Mouse (Mus musculus): ENCODE results near the gene Lcn12. TPM values are rescaled to one million over a fixed set of nuclear protein-coding genes. Genes with fewer than 3 reads are reported as not detected.

The Lcn12 gene
- total RNA-seq, 2 experiments from 2014 or later = not detected

- ATAC-seq (replicated peaks; ENCODE audit: low FRiP score, poor library complexity, severe bottlenecking) = no peak
Measured at GRCm38 (mm10) chr2:25465816-25466635, 27.7 kb downstream of the Lcn12 start.

- no peak for ATAC-seq (replicated peaks; ENCODE audit: low FRiP score, poor library complexity, severe bottlenecking)
Measured at GRCm38 (mm10) chr2:25465256-25465655, 28.5 kb downstream of the Lcn12 start.

GRCm38 (mm10) chr2:25463630-25464029 lies 30.1 kb downstream of the Lcn12 start:
- no peak for ATAC-seq (replicated peaks; ENCODE audit: low FRiP score, poor library complexity, severe bottlenecking)

- no peak for ATAC-seq (replicated peaks; ENCODE audit: low FRiP score, poor library complexity, severe bottlenecking)
Measured at GRCm38 (mm10) chr2:25461407-25461806, 32.3 kb downstream of the Lcn12 start.

GRCm38 (mm10) chr2:25460551-25461309 lies 33.0 kb downstream of the Lcn12 start, which contains the start of gene Paxx:
Gene Paxx, minus strand, starts transcription at chr2:25461094.
- peak; percentile 82 for ATAC-seq (replicated peaks; ENCODE audit: low FRiP score, poor library complexity, severe bottlenecking)

GRCm38 (mm10) chr2:25460135-25460534 lies 33.6 kb downstream of the Lcn12 start:
- 0 out of 2 replicates have a peak, but pooled peaks have one; percentile 1 for ATAC-seq (replicated peaks; ENCODE audit: low FRiP score, poor library complexity, severe bottlenecking)

- ATAC-seq (replicated peaks; ENCODE audit: low FRiP score, poor library complexity, severe bottlenecking) = no peak
Measured at GRCm38 (mm10) chr2:25458911-25459310, 34.8 kb downstream of the Lcn12 start.

- ATAC-seq (replicated peaks; ENCODE audit: low FRiP score, poor library complexity, severe bottlenecking) = no peak
Measured at GRCm38 (mm10) chr2:25457022-25457896, 36.5 kb downstream of the Lcn12 start.

GRCm38 (mm10) chr2:25456205-25456953 lies 37.3 kb downstream of the Lcn12 start, which contains the start of gene Clic3:
Gene Clic3, plus strand, starts transcription at chr2:25456838.
- ATAC-seq (replicated peaks; ENCODE audit: low FRiP score, poor library complexity, severe bottlenecking) = no peak

GRCm38 (mm10) chr2:25452951-25453350 lies 40.8 kb downstream of the Lcn12 start:
- ATAC-seq (replicated peaks; ENCODE audit: low FRiP score, poor library complexity, severe bottlenecking) = no peak

GRCm38 (mm10) chr2:25450853-25451647 lies 42.7 kb downstream of the Lcn12 start:
- ATAC-seq (replicated peaks; ENCODE audit: low FRiP score, poor library complexity, severe bottlenecking) = no peak

GRCm38 (mm10) chr2:25442682-25443081 lies 51.0 kb downstream of the Lcn12 start:
- no peak for ATAC-seq (replicated peaks; ENCODE audit: low FRiP score, poor library complexity, severe bottlenecking)

GRCm38 (mm10) chr2:25441067-25441466 lies 52.6 kb downstream of the Lcn12 start:
- ATAC-seq (replicated peaks; ENCODE audit: low FRiP score, poor library complexity, severe bottlenecking) = no peak

Other genes starting within 250 kb of the Lcn12 start
Only the 30 nearest of the 37 such genes appear.
- not detected in 2 replicates for gene Tmem210, start 205.8 kb downstream of the Lcn12 start, total RNA-seq (2015; ENCODE audit: low replicate concordance)
- not detected in 2 replicates for gene Tmem210, start 205.8 kb downstream of the Lcn12 start, total RNA-seq (2017; ENCODE audit: low replicate concordance)
- not detected in 2 replicates for gene Lrrc26, start 204.0 kb downstream of the Lcn12 start, total RNA-seq (2015; ENCODE audit: low replicate concordance)
- not detected in 2 replicates for gene Lrrc26, start 204.0 kb downstream of the Lcn12 start, total RNA-seq (2017; ENCODE audit: low replicate concordance)
- gene Grin1, start 174.7 kb downstream of the Lcn12 start, total RNA-seq (2015; ENCODE audit: low replicate concordance) = not detected in 2 replicates
- not detected in 2 replicates for gene Grin1, start 174.7 kb downstream of the Lcn12 start, total RNA-seq (2017; ENCODE audit: low replicate concordance)
- gene Man1b1, start 161.6 kb downstream of the Lcn12 start, total RNA-seq (2015; ENCODE audit: low replicate concordance) = 20.9 and 40.2 TPM in 2 replicates
- 34.1 and 51.6 TPM in 2 replicates for gene Man1b1, start 161.6 kb downstream of the Lcn12 start, total RNA-seq (2017; ENCODE audit: low replicate concordance)
- gene Dpp7, start 137.6 kb downstream of the Lcn12 start, total RNA-seq (2015; ENCODE audit: low replicate concordance) = 4.7 TPM in 1 of 2 replicates, not detected in the other
- gene Dpp7, start 137.6 kb downstream of the Lcn12 start, total RNA-seq (2017; ENCODE audit: low replicate concordance) = 0.68 and 6.2 TPM in 2 replicates
- 8.8 and 13.3 TPM in 2 replicates for gene Uap1l1, start 128.2 kb downstream of the Lcn12 start, total RNA-seq (2015; ENCODE audit: low replicate concordance)
- gene Uap1l1, start 128.2 kb downstream of the Lcn12 start, total RNA-seq (2017; ENCODE audit: low replicate concordance) = 0.30 and 2.7 TPM in 2 replicates
- 5.9 and 10.1 TPM in 2 replicates for gene Sapcd2, start 121.6 kb downstream of the Lcn12 start, total RNA-seq (2015; ENCODE audit: low replicate concordance)
- gene Sapcd2, start 121.6 kb downstream of the Lcn12 start, total RNA-seq (2017; ENCODE audit: low replicate concordance) = 7.8 and 9.6 TPM in 2 replicates
- gene Entpd2, start 98.0 kb downstream of the Lcn12 start, total RNA-seq (2015; ENCODE audit: low replicate concordance) = not detected in 2 replicates
- gene Entpd2, start 98.0 kb downstream of the Lcn12 start, total RNA-seq (2017; ENCODE audit: low replicate concordance) = not detected in 2 replicates
- not detected in 2 replicates for gene Npdc1, start 94.6 kb downstream of the Lcn12 start, total RNA-seq (2015; ENCODE audit: low replicate concordance)
- not detected in 2 replicates for gene Npdc1, start 94.6 kb downstream of the Lcn12 start, total RNA-seq (2017; ENCODE audit: low replicate concordance)
- gene Fut7, start 70.6 kb downstream of the Lcn12 start, total RNA-seq (2015; ENCODE audit: low replicate concordance) = 4.3 TPM in 1 of 2 replicates, not detected in the other
- 0.77 TPM in 1 of 2 replicates, not detected in the other for gene Fut7, start 70.6 kb downstream of the Lcn12 start, total RNA-seq (2017; ENCODE audit: low replicate concordance)
- gene Abca2, start 65.2 kb downstream of the Lcn12 start, total RNA-seq (2015; ENCODE audit: low replicate concordance) = 5.0 and 5.8 TPM in 2 replicates
- 1.3 and 2.4 TPM in 2 replicates for gene Abca2, start 65.2 kb downstream of the Lcn12 start, total RNA-seq (2017; ENCODE audit: low replicate concordance)
- gene Clic3, start 37.1 kb downstream of the Lcn12 start, total RNA-seq (2015; ENCODE audit: low replicate concordance) = not detected in 2 replicates
- gene Clic3, start 37.1 kb downstream of the Lcn12 start, total RNA-seq (2017; ENCODE audit: low replicate concordance) = not detected in 2 replicates
- gene Paxx, start 32.8 kb downstream of the Lcn12 start, total RNA-seq (2015; ENCODE audit: low replicate concordance) = 17.6 and 24.5 TPM in 2 replicates
- 5.3 TPM in 1 of 2 replicates, not detected in the other for gene Paxx, start 32.8 kb downstream of the Lcn12 start, total RNA-seq (2017; ENCODE audit: low replicate concordance)
- gene Ptgds, start 23.9 kb downstream of the Lcn12 start, total RNA-seq (2015; ENCODE audit: low replicate concordance) = not detected in 2 replicates
- gene Ptgds, start 23.9 kb downstream of the Lcn12 start, total RNA-seq (2017; ENCODE audit: low replicate concordance) = not detected in 2 replicates
- 10.1 and 13.0 TPM in 2 replicates for gene Fbxw5, start 6.8 kb upstream of the Lcn12 start, total RNA-seq (2015; ENCODE audit: low replicate concordance)
- 3.6 and 20.9 TPM in 2 replicates for gene Fbxw5, start 6.8 kb upstream of the Lcn12 start, total RNA-seq (2017; ENCODE audit: low replicate concordance)
- gene C8g, start 7.8 kb upstream of the Lcn12 start, total RNA-seq (2015; ENCODE audit: low replicate concordance) = not detected in 2 replicates
- gene C8g, start 7.8 kb upstream of the Lcn12 start, total RNA-seq (2017; ENCODE audit: low replicate concordance) = 0.64 TPM in 1 of 2 replicates, not detected in the other
- 6.8 and 10.5 TPM in 2 replicates for gene Traf2, start 53.0 kb upstream of the Lcn12 start, total RNA-seq (2015; ENCODE audit: low replicate concordance)
- 5.0 and 17.6 TPM in 2 replicates for gene Traf2, start 53.0 kb upstream of the Lcn12 start, total RNA-seq (2017; ENCODE audit: low replicate concordance)
- gene Edf1, start 63.9 kb upstream of the Lcn12 start, total RNA-seq (2015; ENCODE audit: low replicate concordance) = 70.3 and 72.1 TPM in 2 replicates
- 58.1 and 65.0 TPM in 2 replicates for gene Edf1, start 63.9 kb upstream of the Lcn12 start, total RNA-seq (2017; ENCODE audit: low replicate concordance)
- 0.72 TPM in 1 of 2 replicates, not detected in the other for gene Mamdc4, start 80.9 kb upstream of the Lcn12 start, total RNA-seq (2015; ENCODE audit: low replicate concordance)
- gene Mamdc4, start 80.9 kb upstream of the Lcn12 start, total RNA-seq (2017; ENCODE audit: low replicate concordance) = 2.6 TPM in 1 of 2 replicates, not detected in the other
- 3.6 TPM in 1 of 2 replicates, not detected in the other for gene Phpt1, start 81.3 kb upstream of the Lcn12 start, total RNA-seq (2015; ENCODE audit: low replicate concordance)
- gene Phpt1, start 81.3 kb upstream of the Lcn12 start, total RNA-seq (2017; ENCODE audit: low replicate concordance) = 1.1 TPM in 1 of 2 replicates, not detected in the other
- gene Ajm1, start 87.8 kb upstream of the Lcn12 start, total RNA-seq (2015; ENCODE audit: low replicate concordance) = 0.36 TPM in 1 of 2 replicates, not detected in the other
- not detected in 2 replicates for gene Ajm1, start 87.8 kb upstream of the Lcn12 start, total RNA-seq (2017; ENCODE audit: low replicate concordance)
- 6.5 and 23.1 TPM in 2 replicates for gene Rabl6, start 114.6 kb upstream of the Lcn12 start, total RNA-seq (2015; ENCODE audit: low replicate concordance)
- gene Rabl6, start 114.6 kb upstream of the Lcn12 start, total RNA-seq (2017; ENCODE audit: low replicate concordance) = 9.3 and 20.5 TPM in 2 replicates
- gene Ccdc183, start 123.8 kb upstream of the Lcn12 start, total RNA-seq (2015; ENCODE audit: low replicate concordance) = not detected in 2 replicates
- not detected in 2 replicates for gene Ccdc183, start 123.8 kb upstream of the Lcn12 start, total RNA-seq (2017; ENCODE audit: low replicate concordance)
- gene Tmem141, start 128.1 kb upstream of the Lcn12 start, total RNA-seq (2015; ENCODE audit: low replicate concordance) = 26.3 TPM in 1 of 2 replicates, not detected in the other
- 5.5 TPM in 1 of 2 replicates, not detected in the other for gene Tmem141, start 128.1 kb upstream of the Lcn12 start, total RNA-seq (2017; ENCODE audit: low replicate concordance)
- 85.1 and 103 TPM in 2 replicates for gene Fcna, start 134.1 kb upstream of the Lcn12 start, total RNA-seq (2015; ENCODE audit: low replicate concordance)
- 28.7 and 55.7 TPM in 2 replicates for gene Fcna, start 134.1 kb upstream of the Lcn12 start, total RNA-seq (2017; ENCODE audit: low replicate concordance)
- not detected in 2 replicates for gene Lcn8, start 159.2 kb upstream of the Lcn12 start, total RNA-seq (2015; ENCODE audit: low replicate concordance)
- gene Lcn8, start 159.2 kb upstream of the Lcn12 start, total RNA-seq (2017; ENCODE audit: low replicate concordance) = not detected in 2 replicates
- not detected in 2 replicates for gene Lcn5, start 164.0 kb upstream of the Lcn12 start, total RNA-seq (2015; ENCODE audit: low replicate concordance)
- gene Lcn5, start 164.0 kb upstream of the Lcn12 start, total RNA-seq (2017; ENCODE audit: low replicate concordance) = not detected in 2 replicates
- gene Lcn6, start 182.9 kb upstream of the Lcn12 start, total RNA-seq (2015; ENCODE audit: low replicate concordance) = not detected in 2 replicates
- not detected in 2 replicates for gene Lcn6, start 182.9 kb upstream of the Lcn12 start, total RNA-seq (2017; ENCODE audit: low replicate concordance)
- not detected in 2 replicates for gene Lcn10, start 188.8 kb upstream of the Lcn12 start, total RNA-seq (2015; ENCODE audit: low replicate concordance)
- gene Lcn10, start 188.8 kb upstream of the Lcn12 start, total RNA-seq (2017; ENCODE audit: low replicate concordance) = not detected in 2 replicates
- not detected in 2 replicates for gene Obp2a, start 206.1 kb upstream of the Lcn12 start, total RNA-seq (2015; ENCODE audit: low replicate concordance)
- gene Obp2a, start 206.1 kb upstream of the Lcn12 start, total RNA-seq (2017; ENCODE audit: low replicate concordance) = not detected in 2 replicates